Comparison of ENCODE assay signal across 8 mouse cellular contexts in genomic region chr2:32536634-32537359, GRCm38 (mm10). TPM values are rescaled to one million over a fixed set of nuclear protein-coding genes. Genes with fewer than 3 reads are reported as not detected.
A peak's percentile ranks its signal among the peaks of the same experiment; 100 is the strongest.
DNase-seq lines count a peak whose midpoint lies in the region; ATAC-seq and TF ChIP-seq lines count a peak whose summit lies in the region.

No protein-coding gene starts in this region.

- 4% methylated on average over 11 of the region's 11 CpGs for WGBS in hindbrain, embryonic 11.5 days

- H3K4me2 ChIP-seq in hindbrain, embryonic 11.5 days (replicated peaks; ENCODE audit: low read depth, low read length): peak overlapping the region; percentile 87

- H3K27me3 ChIP-seq in G1E (ENCODE audit: insufficient read depth, low read length): peaks cover 27% of the 10 kb centered on the region; the same call in 1 of the 2 replicates
- H3K27me3 ChIP-seq in hindbrain, embryonic 11.5 days (ENCODE audit: control insufficient read depth, insufficient read depth, low read length): no peaks in the 10 kb centered on the region

- no peak for TF ChIP-seq CTCF in G1E (IDR thresholded peaks at IDR 0.05; ENCODE audit: low read depth, low read length)

- peak overlapping the region; percentile 87 for H3K4me3 ChIP-seq in G1E (ENCODE audit: low read depth, low read length)
- H3K4me3 ChIP-seq in brown adipose tissue, adult 24 weeks (ENCODE audit: insufficient read depth, low read depth, low read length): peak overlapping the region; percentile 87
- peak overlapping the region; percentile 93 for H3K4me3 ChIP-seq in hindbrain, embryonic 11.5 days (ENCODE audit: low read depth, low read length)

- no peaks in the 10 kb centered on the region for H3K9me3 ChIP-seq in G1E (replicated peaks)
- no peaks in the 10 kb centered on the region for H3K9me3 ChIP-seq in hindbrain, embryonic 11.5 days (ENCODE audit: control insufficient read depth, low read length)

- peak overlapping the region; percentile 75 for H3K27ac ChIP-seq in brown adipose tissue, adult 24 weeks (replicated peaks; ENCODE audit: low read depth, low read length)
- peak overlapping the region; percentile 39; the same call in 1 of the 2 replicates for H3K27ac ChIP-seq in hindbrain, embryonic 11.5 days (ENCODE audit: low read depth, low read length)

- peaks cover 67% of the 10 kb centered on the region for H3K4me1 ChIP-seq in G1E (ENCODE audit: insufficient read depth, low read depth, low read length)
- H3K4me1 ChIP-seq in brown adipose tissue, adult 24 weeks (ENCODE audit: control insufficient read depth, insufficient read depth, insufficient read length, low read length): peaks cover 44% of the 10 kb centered on the region
- peaks cover 14% of the 10 kb centered on the region for H3K4me1 ChIP-seq in hindbrain, embryonic 11.5 days (replicated peaks; ENCODE audit: control insufficient read depth, insufficient read depth, low read length)

- ATAC-seq in G1E (ENCODE audit: extremely low read depth, insufficient number of reproducible peaks, low FRiP score, poor library complexity, severe bottlenecking): no peak
- ATAC-seq in frontal cortex, adult (ENCODE audit: low TSS enrichment): peak; percentile 18; the same call in 1 of the 2 replicates
- ATAC-seq in hindbrain, embryonic 11.5 days (ENCODE audit: low FRiP score): 0 out of 2 replicates have a peak, but pooled peaks have one; percentile 10
- ATAC-seq in inflammation-experienced regulatory T-cells, adult 6 months: no peak

- peak overlapping the region; percentile 93 for H3K9ac ChIP-seq in hindbrain, embryonic 11.5 days (ENCODE audit: low read depth, low read length)

- DNase-seq in G1E (ENCODE audit: low spot score): peak; percentile 54
- peak; percentile 57 for DNase-seq in hindbrain, embryonic 11.5 days (ENCODE audit: low spot score)
- DNase-seq in layer of hippocampus, adult 9-11 months: peak; percentile 76
- DNase-seq in lung, postnatal 14 days: peak; percentile 41
- DNase-seq in retina, adult 2 months (ENCODE audit: low read depth, low spot score): peak; percentile 16

- H3K36me3 ChIP-seq in G1E (replicated peaks): peaks cover 32% of the 10 kb centered on the region
- H3K36me3 ChIP-seq in hindbrain, embryonic 11.5 days (ENCODE audit: control insufficient read depth, insufficient read depth, low read length): no peaks in the 10 kb centered on the region

RNA-seq across cellular contexts. Expression of gene Fam102a, which starts 1.7 kb away (rescaled TPM):
- total RNA-seq in G1E (2014; fragmentation: Nextera tagmentation) (33.6 and 35.0 TPM in 2 replicates), G1E (2017) (28.7 and 30.1 TPM in 2 replicates)
- 28.9 and 32.7 TPM in 2 replicates for polyA plus RNA-seq in G1E (2012)
- 6.3 and 15.4 TPM in 2 replicates for polyA plus RNA-seq in brown adipose tissue, adult 24 weeks (2012; ENCODE audit: insufficient read depth, insufficient read length, missing spikeins)
- polyA plus RNA-seq in hindbrain, embryonic 11.5 days (2014; fragmentation: Nextera tagmentation; extraction: Ambion mirVana): 9.0 and 9.2 TPM in 2 replicates
- polyA plus RNA-seq in inflammation-experienced regulatory T-cells, adult 6 months (2017; shearing (Covaris generic)): 10 to 100 TPM; 40.7 to 52.4 (median 50.7) TPM

RNA-seq across cellular contexts. Expression of gene Dpm2, which starts 33.9 kb away (rescaled TPM):
- total RNA-seq in G1E (2014; fragmentation: Nextera tagmentation) (74.6 and 85.4 TPM in 2 replicates), G1E (2017) (59.3 and 64.4 TPM in 2 replicates)
- polyA plus RNA-seq in G1E (2012): 8.2 and 9.4 TPM in 2 replicates
- polyA plus RNA-seq in brown adipose tissue, adult 24 weeks (2012; ENCODE audit: insufficient read depth, insufficient read length, missing spikeins): 31.2 and 37.5 TPM in 2 replicates
- polyA plus RNA-seq in hindbrain, embryonic 11.5 days (2014; fragmentation: Nextera tagmentation; extraction: Ambion mirVana): 115 and 125 TPM in 2 replicates
- polyA plus RNA-seq in inflammation-experienced regulatory T-cells, adult 6 months (2017; shearing (Covaris generic)): 100 to 1,000 TPM; 126 to 160 (median 144) TPM

RNA-seq across cellular contexts. Expression of gene Pip5kl1, which starts 37.8 kb away (rescaled TPM):
- total RNA-seq in G1E (2014; fragmentation: Nextera tagmentation): 1.0 TPM in 1 of 2 replicates, not detected in the other
- total RNA-seq in G1E (2017): 0.71 and 1.0 TPM in 2 replicates
- 0.11 and 0.13 TPM in 2 replicates for polyA plus RNA-seq in G1E (2012)
- not detected in 2 replicates for polyA plus RNA-seq in brown adipose tissue, adult 24 weeks (2012; ENCODE audit: insufficient read depth, insufficient read length, missing spikeins)
- polyA plus RNA-seq in hindbrain, embryonic 11.5 days (2014; fragmentation: Nextera tagmentation; extraction: Ambion mirVana): 2.1 and 2.6 TPM in 2 replicates
- not detected for polyA plus RNA-seq in inflammation-experienced regulatory T-cells, adult 6 months (2017; shearing (Covaris generic))

RNA-seq across cellular contexts. Expression of gene 9430097D07Rik, which starts 38.7 kb away (rescaled TPM):
- not detected in 2 replicates for total RNA-seq in G1E (2014; fragmentation: Nextera tagmentation)
- 0.11 TPM in 1 of 2 replicates, not detected in the other for total RNA-seq in G1E (2017)
- polyA plus RNA-seq in G1E (2012): not detected in 2 replicates
- polyA plus RNA-seq in brown adipose tissue, adult 24 weeks (2012; ENCODE audit: insufficient read depth, insufficient read length, missing spikeins): not detected in 2 replicates
- 0.37 and 0.42 TPM in 2 replicates for polyA plus RNA-seq in hindbrain, embryonic 11.5 days (2014; fragmentation: Nextera tagmentation; extraction: Ambion mirVana)
- under 1 TPM in 1 of 3 experiments, not detected in 2; 0.31 TPM for polyA plus RNA-seq in inflammation-experienced regulatory T-cells, adult 6 months (2017; shearing (Covaris generic))

RNA-seq across cellular contexts. Expression of gene St6galnac4, which starts 50.1 kb away (rescaled TPM):
- total RNA-seq in G1E (2014; fragmentation: Nextera tagmentation) (15.4 and 25.2 TPM in 2 replicates), G1E (2017) (6.7 and 8.1 TPM in 2 replicates)
- polyA plus RNA-seq in G1E (2012): 20.8 and 24.4 TPM in 2 replicates
- 2.4 and 3.0 TPM in 2 replicates for polyA plus RNA-seq in brown adipose tissue, adult 24 weeks (2012; ENCODE audit: insufficient read depth, insufficient read length, missing spikeins)
- 12.9 and 13.4 TPM in 2 replicates for polyA plus RNA-seq in hindbrain, embryonic 11.5 days (2014; fragmentation: Nextera tagmentation; extraction: Ambion mirVana)
- 10 to 100 TPM; 31.5 to 42.6 (median 33.5) TPM for polyA plus RNA-seq in inflammation-experienced regulatory T-cells, adult 6 months (2017; shearing (Covaris generic))

Comparison
In these comparisons a context has a peak if more than half of its experiments do, and no peak if none do; other contexts are left out.
1. ATAC-seq: peak in frontal cortex, adult (single experiment) and hindbrain, embryonic 11.5 days (single experiment); none in G1E (single experiment) and inflammation-experienced regulatory T-cells, adult 6 months (single experiment).
2. DNase-seq: peak in every context shown above with its lines; median percentile 76 in layer of hippocampus, adult 9-11 months; 57 in hindbrain, embryonic 11.5 days; 54 in G1E; 41 in lung, postnatal 14 days; 16 in retina, adult 2 months.
3. Peak in every context shown above with its lines, with median percentiles within 50 percentile points of each other: H3K4me3 ChIP-seq.